Mouse (Mus musculus): ENCODE data around the gene Ipo4.

Ipo4 gene

GRCm38 (mm10) chr14:55589771-55590448 lies 45.8 kb downstream of the Ipo4 start:
- DNase-seq (ENCODE audit: low spot score) = peak; percentile 33

DNA sequence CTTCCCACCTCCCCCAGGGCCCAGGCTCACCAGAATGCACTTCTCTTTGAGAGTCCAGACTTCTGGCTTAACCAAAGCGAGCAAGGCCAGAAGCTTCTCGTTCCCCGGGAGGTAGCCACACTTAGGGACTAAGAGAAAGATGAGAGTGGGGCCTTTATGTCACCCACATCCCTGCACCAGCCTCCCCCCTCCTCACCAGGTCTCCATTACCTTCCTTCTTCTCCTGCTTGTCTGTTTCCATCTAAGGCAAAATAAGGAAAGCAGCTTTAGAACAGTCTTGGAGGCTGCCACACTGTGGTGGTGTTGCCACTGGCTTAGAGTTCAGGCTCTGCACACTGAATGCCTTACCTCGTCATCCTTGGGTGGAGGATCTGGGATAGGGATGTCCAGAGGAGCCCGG lies 46.5 kb downstream of the Ipo4 start:
- no peak for DNase-seq (ENCODE audit: low spot score)

GRCm38 (mm10) chr14:55586149-55586548 lies 49.6 kb downstream of the Ipo4 start:
- DNase-seq (ENCODE audit: low spot score) = no peak

DNA sequence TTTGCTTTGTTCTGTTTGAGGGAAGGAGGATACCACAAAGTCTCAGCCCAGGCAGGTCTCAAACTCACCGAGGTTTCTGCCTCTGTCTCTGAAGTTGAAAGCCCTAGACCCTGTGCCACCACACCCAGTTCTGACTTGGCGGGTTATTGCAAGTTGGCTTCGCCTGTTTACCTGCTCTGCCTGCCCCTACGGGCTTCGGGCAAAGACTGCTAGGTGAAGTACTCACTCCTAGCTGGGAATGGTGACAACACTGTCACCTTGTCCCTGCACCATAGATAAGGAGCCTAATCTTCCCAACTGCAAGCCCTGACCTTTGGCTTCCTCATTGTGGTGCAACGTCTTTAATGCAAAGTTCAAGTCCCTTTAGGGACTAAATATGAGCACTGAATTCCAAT lies 50.2 kb downstream of the Ipo4 start:
- DNase-seq (ENCODE audit: low spot score) = no peak

GRCm38 (mm10) chr14:55584702-55585565 lies 50.8 kb downstream of the Ipo4 start, which contains the start of gene Emc9:
Gene Emc9, minus strand, starts transcription at chr14:55585302.
- DNase-seq (ENCODE audit: low spot score) = peak; percentile 90

DNA sequence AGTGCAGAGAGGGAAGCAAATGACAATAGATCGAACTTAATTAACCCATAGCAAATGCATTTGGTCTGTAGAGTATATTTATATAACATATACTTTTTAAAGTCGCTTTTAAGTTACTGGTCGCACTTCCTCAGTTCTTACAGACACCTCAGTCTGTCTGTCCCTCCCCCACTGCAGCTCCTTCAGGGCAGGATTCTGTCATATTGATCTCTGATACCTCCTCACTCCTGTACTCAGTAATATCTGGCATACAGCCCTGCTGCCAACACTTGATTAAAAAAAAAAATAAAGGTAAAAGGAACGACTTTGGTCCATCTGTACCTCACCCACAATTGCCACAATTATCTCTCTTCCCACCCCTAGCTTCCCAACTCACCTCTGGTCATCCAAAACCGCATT lies 51.5 kb downstream of the Ipo4 start:
- no peak for DNase-seq (ENCODE audit: low spot score)

DNA sequence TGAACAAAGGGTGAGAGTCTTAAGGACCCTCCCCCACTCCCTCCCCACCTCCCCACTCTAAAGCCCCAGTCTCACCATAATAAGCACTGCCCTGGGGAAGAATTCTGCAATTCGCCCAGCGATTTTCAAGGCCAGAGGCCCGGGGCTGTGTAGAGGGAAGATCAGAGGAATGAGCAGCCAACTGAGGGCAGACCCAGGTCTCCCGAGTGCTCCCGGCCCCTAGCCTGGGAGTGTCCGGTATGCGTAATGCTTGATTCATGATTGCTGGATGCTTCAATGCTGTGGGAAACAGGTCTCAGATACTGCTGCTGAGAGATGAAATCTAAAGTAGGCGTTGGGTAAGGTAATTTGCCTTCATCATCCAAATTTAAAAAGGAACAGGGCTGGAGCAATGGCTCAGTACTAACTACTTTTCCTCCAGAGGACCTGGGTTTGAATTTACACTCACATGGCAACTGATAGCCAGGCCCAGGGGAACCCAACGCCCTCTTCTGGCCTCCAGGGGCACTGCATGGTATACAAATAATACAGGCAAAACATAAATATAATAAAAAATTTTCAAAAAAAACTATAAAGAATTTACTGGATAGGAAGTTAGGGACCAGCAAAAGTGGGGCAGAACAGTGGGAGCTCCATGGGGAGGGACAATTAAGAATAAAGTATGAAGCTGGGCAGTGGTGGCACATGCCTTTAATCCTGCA lies 53.6 kb downstream of the Ipo4 start:
- no peak for DNase-seq (ENCODE audit: low spot score)

GRCm38 (mm10) chr14:55580731-55581130 lies 55.0 kb downstream of the Ipo4 start:
- no peak for DNase-seq (ENCODE audit: low spot score)

- DNase-seq (ENCODE audit: low spot score) = no peak
Observed at GRCm38 (mm10) chr14:55579511-55580496, 56.0 kb downstream of the Ipo4 start.

- peak; percentile 49 for DNase-seq (ENCODE audit: low spot score)
Observed at GRCm38 (mm10) chr14:55578668-55579269, 57.0 kb downstream of the Ipo4 start.

GRCm38 (mm10) chr14:55577871-55578667 lies 57.7 kb downstream of the Ipo4 start, which contains the start of gene Psme1:
Gene Psme1, plus strand, starts transcription at chr14:55578123.
- DNase-seq (ENCODE audit: low spot score) = peak; percentile 65

DNA sequence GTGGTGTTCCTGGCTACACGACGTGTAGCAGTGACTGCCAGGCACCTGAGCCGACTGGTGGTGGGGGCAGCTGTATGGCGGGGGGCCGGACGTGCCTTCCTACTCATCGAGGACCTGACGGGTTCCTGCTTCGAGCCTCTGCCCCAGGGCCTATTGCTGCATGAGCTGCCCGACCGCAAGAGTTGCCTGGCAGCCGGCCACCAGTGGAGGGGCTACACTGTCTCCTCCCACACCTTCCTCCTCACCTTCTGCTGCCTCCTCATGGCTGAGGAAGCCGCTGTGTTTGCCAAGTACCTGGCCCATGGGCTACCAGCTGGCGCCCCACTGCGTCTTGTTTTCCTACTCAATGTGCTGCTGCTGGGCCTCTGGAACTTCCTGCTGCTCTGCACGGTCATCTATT lies 59.4 kb downstream of the Ipo4 start:
- no peak for DNase-seq (ENCODE audit: low spot score)

GRCm38 (mm10) chr14:55575711-55576110 lies 60.0 kb downstream of the Ipo4 start:
- no peak for DNase-seq (ENCODE audit: low spot score)

Data from adipocyte (in vitro differentiated cells).